Mouse (Mus musculus) limb, embryonic 14.5 days (tissue): ENCODE measurements around the gene Kif21b. TPM values are rescaled to one million over a fixed set of nuclear protein-coding genes. Genes with fewer than 3 reads are reported as not detected.

Experiments used
- ATAC-seq: fragments of 200-750 bp; cut with Nextera tagmentation; 2 replicates; pipeline ENCODE4 v1.8.0; 2017; ENCODE audit warnings: low read depth, moderate number of reproducible peaks, moderate TSS enrichment; ENCODE audit not compliant: low FRiP score
- DNase-seq: peaks from one replicate; pipeline ENCODE4 v3.0.0-alpha.2; 2015; ENCODE audit warnings: low spot score
- H3K27ac ChIP-seq: fragments of 300-500 bp; sonication (generic); replicated peaks from 2 replicates; pipeline ENCODE4 v1.5.1; 2014; ENCODE audit warnings: low read depth, mild to moderate bottlenecking, low read length, moderate library complexity, mixed read lengths
- H3K27me3 ChIP-seq: fragments of 300-500 bp; sonication (generic); 2 replicates; pipeline ENCODE4 v1.6.1; 2014; ENCODE audit warnings: low read length, mixed read lengths; ENCODE audit not compliant: control insufficient read depth, insufficient read depth
- H3K36me3 ChIP-seq: fragments of 300-500 bp; sonication (generic); 2 replicates; pipeline ENCODE4 v1.6.1; 2014; ENCODE audit warnings: mild to moderate bottlenecking, low read length, moderate library complexity, mixed read lengths; ENCODE audit not compliant: control insufficient read depth, insufficient read depth
- H3K4me1 ChIP-seq: fragments of 300-500 bp; sonication (generic); 2 replicates; pipeline ENCODE4 v1.6.1; 2014; ENCODE audit warnings: antibody characterized with exemption, low read length, mixed read lengths; ENCODE audit not compliant: control insufficient read depth, insufficient read depth
- H3K4me2 ChIP-seq: fragments of 300-500 bp; sonication (generic); replicated peaks from 2 replicates; pipeline ENCODE4 v1.6.1; 2014; ENCODE audit warnings: low read depth, mild to moderate bottlenecking, low read length, moderate library complexity; ENCODE audit not compliant: severe bottlenecking
- H3K4me3 ChIP-seq: fragments of 300-500 bp; sonication (generic); replicated peaks from 2 replicates; pipeline ENCODE4 v1.5.1; 2014; ENCODE audit warnings: low read length
- H3K9ac ChIP-seq: fragments of 300-500 bp; sonication (generic); 2 replicates; pipeline ENCODE4 v1.6.1; 2014; ENCODE audit warnings: mild to moderate bottlenecking, low read depth, low read length, moderate library complexity; ENCODE audit not compliant: severe bottlenecking
- H3K9me3 ChIP-seq: fragments of 300-500 bp; sonication (generic); 2 replicates; pipeline ENCODE4 v1.6.1; 2016; ENCODE audit warnings: low read length; ENCODE audit not compliant: control insufficient read depth
- POLR2A ChIP-seq: fragments of 200-500 bp; IDR thresholded peaks from 2 replicates; pipeline ENCODE4 v1.8.0; 2012; ENCODE audit warnings: inconsistent platforms, mild to moderate bottlenecking, moderate library complexity, borderline replicate concordance; ENCODE audit not compliant: insufficient read depth, insufficient read length; ENCODE audit errors: extremely low read depth
- WGBS: fragments of 180-500 bp; shearing (Covaris S2); extraction: QIAGEN DNeasy Blood & Tissue Kit; methylation state at CpG from one replicate; pipeline ENCODE4 v1.1.7; 2014; 5-methylcytosine and 5-hydroxymethylcytosine counted together
- polyA plus RNA-seq, 2 experiments: library from polyadenylated mRNA; depleted of rRNA in 1 of 2; stranded (reverse) in 1 of 2; unstranded in 1 of 2; fragments of >200 nt; fragmentation: Nextera tagmentation in 1 of 2; extraction: Ambion mirVana in 1 of 2; gene quantifications; 2 replicates each; pipeline versions ENCODE4 v1.2.1 to v1.2.3; 2012 to 2014

Kif21b gene
- polyA plus RNA-seq, 2 experiments = 3.6 to 10.9 TPM

GRCm38 (mm10) chr1:136102094-136102493 is 29.1 kb upstream of the Kif21b start:
- H3K9me3 ChIP-seq = no peaks in the 10 kb centered on the region
- peaks cover 3% of the 10 kb centered on the region; the same call in 1 of the 2 replicates for H3K4me1 ChIP-seq
- TF ChIP-seq POLR2A = no peak
- no peak overlapping the region for H3K4me2 ChIP-seq
- 77% methylated on average over 4 of the region's 4 CpGs for WGBS
- H3K4me3 ChIP-seq = no peak overlapping the region
- no peaks in the 10 kb centered on the region for H3K27me3 ChIP-seq
- no peak overlapping the region for H3K9ac ChIP-seq
- no peaks in the 10 kb centered on the region for H3K36me3 ChIP-seq
- no peak overlapping the region for H3K27ac ChIP-seq
- DNase-seq (no peak), ATAC-seq (no peak)

DNA sequence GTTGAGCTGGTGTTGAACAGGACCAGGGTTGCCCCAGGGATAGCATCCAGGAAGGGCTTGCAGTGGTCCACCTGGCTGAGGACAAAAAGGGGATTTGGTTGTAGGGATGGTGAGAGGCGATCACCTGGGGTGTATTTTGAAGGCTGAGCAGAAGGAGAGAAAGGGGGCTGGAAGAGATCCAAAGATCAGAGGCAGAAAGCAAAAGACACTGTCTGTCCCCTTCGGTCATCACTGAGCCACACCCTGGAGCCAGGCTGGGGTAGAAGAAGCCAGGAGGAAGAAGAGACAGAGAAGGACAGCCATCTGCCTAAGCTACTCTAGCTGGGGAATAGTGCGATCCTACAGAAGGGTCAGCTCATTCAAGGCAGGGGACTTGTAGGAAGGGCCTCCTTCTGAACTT is 28.6 kb upstream of the Kif21b start:
- peaks cover 3% of the 10 kb centered on the region; the same call in 1 of the 2 replicates for H3K4me1 ChIP-seq
- no peak overlapping the region for H3K27ac ChIP-seq
- no peak for DNase-seq
- no peak overlapping the region for H3K4me3 ChIP-seq
- WGBS = 65% methylated on average over 3 of the region's 3 CpGs
- H3K36me3 ChIP-seq = no peaks in the 10 kb centered on the region
- no peaks in the 10 kb centered on the region for H3K27me3 ChIP-seq
- no peak overlapping the region for H3K4me2 ChIP-seq
- no peak for ATAC-seq
- TF ChIP-seq POLR2A = no peak
- H3K9me3 ChIP-seq = no peaks in the 10 kb centered on the region
- no peak overlapping the region for H3K9ac ChIP-seq

DNA sequence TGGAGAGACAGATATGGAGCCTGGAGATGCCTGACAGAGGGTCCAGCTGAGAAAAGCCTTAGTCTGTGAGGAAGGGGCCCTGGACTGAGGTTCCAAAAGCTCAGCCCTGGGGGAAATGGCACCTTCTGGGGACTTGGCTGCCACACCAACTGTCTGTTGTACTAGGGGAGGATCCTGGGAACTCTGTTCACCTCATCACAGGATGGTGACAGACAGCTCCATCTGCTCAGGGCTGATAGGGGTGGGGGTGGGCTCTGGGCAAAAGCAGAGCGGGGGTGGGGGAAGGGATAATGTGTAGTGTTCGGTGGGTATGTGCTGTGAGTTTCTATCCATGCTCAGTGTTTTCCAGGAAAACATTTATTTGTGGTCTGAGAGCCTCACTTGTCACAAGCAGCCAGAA is 28.2 kb upstream of the Kif21b start:
- Histone ChIP-seq H3K27ac (no peak overlapping the region), H3K36me3 (no peaks in the 10 kb centered on the region), H3K4me3 (no peak overlapping the region), H3K4me1 (peaks cover 3% of the 10 kb centered on the region; the same call in 1 of the 2 replicates), H3K4me2 (no peak overlapping the region), H3K27me3 (no peaks in the 10 kb centered on the region), H3K9ac (no peak overlapping the region), H3K9me3 (no peaks in the 10 kb centered on the region)
- no peak; the same call in 1 of the 2 replicates for ATAC-seq
- no peak for TF ChIP-seq POLR2A
- DNase-seq = no peak
- WGBS = 63% methylated on average over 2 of the region's 2 CpGs

DNA sequence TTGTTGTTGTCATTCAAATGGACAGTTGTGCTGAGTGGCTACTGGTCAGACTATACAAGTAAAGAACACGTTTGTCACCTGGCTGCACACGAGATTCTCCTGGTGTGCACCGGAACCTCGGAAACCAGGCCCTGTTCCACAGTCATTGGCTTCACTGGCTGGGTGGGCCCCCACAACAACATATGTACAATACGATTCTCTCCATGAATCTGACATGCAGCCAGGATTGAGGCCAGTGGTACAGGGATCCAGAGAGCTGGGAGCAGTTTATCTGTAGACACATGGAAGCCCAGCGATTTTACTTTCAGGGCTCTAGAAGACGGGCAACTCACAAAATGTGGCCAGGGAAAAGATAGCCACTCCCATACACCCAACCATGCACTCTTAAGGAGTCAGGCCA is 27.5 kb upstream of the Kif21b start:
- no peak overlapping the region for H3K27ac ChIP-seq
- WGBS = 84% methylated on average over 7 of the region's 7 CpGs
- DNase-seq (no peak), ATAC-seq (no peak)
- H3K4me3 ChIP-seq = no peak overlapping the region
- H3K4me2 ChIP-seq = no peak overlapping the region
- H3K36me3 ChIP-seq = no peaks in the 10 kb centered on the region
- H3K9me3 ChIP-seq = no peaks in the 10 kb centered on the region
- peaks cover 3% of the 10 kb centered on the region; the same call in 1 of the 2 replicates for H3K4me1 ChIP-seq
- H3K9ac ChIP-seq = no peak overlapping the region
- no peak for TF ChIP-seq POLR2A
- H3K27me3 ChIP-seq = no peaks in the 10 kb centered on the region

GRCm38 (mm10) chr1:136104741-136105140 is 26.4 kb upstream of the Kif21b start:
- ATAC-seq (no peak), DNase-seq (peak; percentile 40)
- Histone ChIP-seq H3K27me3 (no peaks in the 10 kb centered on the region), H3K9me3 (no peaks in the 10 kb centered on the region), H3K27ac (no peak overlapping the region), H3K9ac (no peak overlapping the region; the same call in 1 of the 2 replicates), H3K36me3 (no peaks in the 10 kb centered on the region), H3K4me2 (no peak overlapping the region), H3K4me3 (no peak overlapping the region), H3K4me1 (peaks cover 3% of the 10 kb centered on the region; the same call in 1 of the 2 replicates)
- TF ChIP-seq POLR2A = no peak
- 25% methylated on average over 4 of the region's 4 CpGs for WGBS

GRCm38 (mm10) chr1:136109464-136109863 is 21.7 kb upstream of the Kif21b start:
- Histone ChIP-seq H3K9me3 (no peaks in the 10 kb centered on the region), H3K36me3 (no peaks in the 10 kb centered on the region), H3K27me3 (no peaks in the 10 kb centered on the region), H3K4me3 (no peak overlapping the region), H3K4me1 (peaks cover 3% of the 10 kb centered on the region; the same call in 1 of the 2 replicates), H3K9ac (no peak overlapping the region), H3K27ac (no peak overlapping the region), H3K4me2 (no peak overlapping the region)
- no peak for ATAC-seq
- WGBS = 83% methylated on average over 2 of the region's 2 CpGs
- TF ChIP-seq POLR2A = no peak
- DNase-seq = no peak
